Mouse (Mus musculus) right cerebral cortex, postnatal 10 days (tissue): ENCODE measurements around the gene Snx21.
"Not testable (repeated sequence)": the region's sequence is repeated elsewhere in the genome, so short reads cannot be mapped to it uniquely, and the experiment has no call there.

ENCODE experiments used
- DNase-seq, 2 experiments: peaks; one replicate each; pipeline ENCODE4 v3.0.0; 2021; ENCODE audit warnings: low spot score in 2 of 2

Gene Snx21

DNA sequence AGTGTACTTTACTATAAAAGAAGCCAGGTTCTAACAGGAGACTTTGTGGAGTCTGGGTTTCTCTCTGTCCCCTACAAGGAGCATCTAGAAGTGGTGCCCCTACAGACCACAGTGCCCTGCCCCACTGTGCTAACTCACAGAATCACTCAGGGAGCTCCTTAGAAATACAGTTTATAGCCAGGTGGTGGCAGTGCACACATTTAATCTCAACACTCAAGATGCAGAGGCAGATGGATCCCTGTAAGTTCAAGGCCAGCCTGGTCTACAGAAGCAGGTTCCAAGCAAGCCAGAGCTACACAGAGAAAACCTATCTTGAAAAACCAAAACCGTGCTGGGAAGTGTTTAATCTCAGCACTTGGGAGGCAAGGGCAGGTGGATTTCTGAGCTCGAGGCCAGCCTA is 8.1 kb downstream of the Snx21 start:
- no peak for DNase-seq

DNA sequence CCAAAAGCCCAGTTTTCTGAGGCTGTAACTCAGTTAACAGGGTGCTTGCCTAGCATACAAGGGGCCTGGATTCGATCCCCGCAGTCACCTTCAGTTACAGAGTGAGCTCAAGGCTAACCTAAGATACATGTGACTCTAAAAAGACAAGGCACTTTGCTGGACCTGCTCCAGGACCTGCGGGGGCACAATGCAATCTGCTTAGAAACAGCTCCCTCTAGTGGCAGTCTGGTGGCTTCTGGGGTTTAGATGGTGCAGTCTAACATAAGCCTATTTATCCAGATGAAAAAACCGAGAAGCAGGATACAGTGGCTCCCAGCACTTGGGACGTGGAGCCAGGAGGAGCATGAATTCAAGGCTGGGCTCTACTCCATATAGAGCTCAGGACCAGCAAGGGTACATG is 8.7 kb downstream of the Snx21 start:
- DNase-seq, result peak; percentile 89 to 90

DNA sequence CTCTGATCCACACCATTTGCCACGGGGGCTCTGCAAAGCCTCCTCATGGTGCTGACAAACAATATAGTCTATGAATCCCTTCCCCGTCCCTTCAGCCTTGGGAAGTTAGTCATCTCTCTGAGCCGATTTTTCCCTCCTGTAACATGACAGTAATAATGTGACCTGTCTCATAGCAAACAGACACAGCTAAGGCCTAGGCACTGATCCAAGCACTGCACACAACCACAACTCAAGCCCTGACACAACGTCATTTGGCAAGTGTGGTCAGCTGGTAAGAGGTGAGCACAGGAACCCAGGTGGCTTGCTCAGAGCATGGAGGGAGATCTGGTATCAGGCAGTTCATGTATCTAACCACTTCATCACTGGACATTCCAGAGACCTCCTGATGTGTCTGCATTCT is 10.2 kb downstream of the Snx21 start:
- no peak for DNase-seq

DNA sequence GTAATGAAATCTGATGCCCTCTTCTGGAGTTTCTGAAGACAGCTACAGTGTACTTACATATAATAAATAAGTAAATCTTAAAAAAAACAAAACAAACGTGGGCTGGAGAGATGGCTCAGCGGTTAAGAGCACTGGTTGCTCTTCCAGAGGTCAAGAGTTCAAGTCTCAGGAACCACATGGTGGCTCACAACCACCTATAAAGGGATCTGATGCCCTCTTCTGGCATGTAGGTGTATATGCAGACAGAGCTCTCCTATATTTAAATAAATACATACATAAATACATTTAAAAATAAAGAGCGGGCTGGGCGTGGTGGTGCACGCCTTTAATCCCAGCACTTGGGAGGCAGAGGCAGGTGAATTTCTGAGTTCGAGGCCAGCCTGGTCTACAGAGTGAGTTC is 12.9 kb downstream of the Snx21 start:
- DNase-seq, result not testable (repeated sequence)

DNA sequence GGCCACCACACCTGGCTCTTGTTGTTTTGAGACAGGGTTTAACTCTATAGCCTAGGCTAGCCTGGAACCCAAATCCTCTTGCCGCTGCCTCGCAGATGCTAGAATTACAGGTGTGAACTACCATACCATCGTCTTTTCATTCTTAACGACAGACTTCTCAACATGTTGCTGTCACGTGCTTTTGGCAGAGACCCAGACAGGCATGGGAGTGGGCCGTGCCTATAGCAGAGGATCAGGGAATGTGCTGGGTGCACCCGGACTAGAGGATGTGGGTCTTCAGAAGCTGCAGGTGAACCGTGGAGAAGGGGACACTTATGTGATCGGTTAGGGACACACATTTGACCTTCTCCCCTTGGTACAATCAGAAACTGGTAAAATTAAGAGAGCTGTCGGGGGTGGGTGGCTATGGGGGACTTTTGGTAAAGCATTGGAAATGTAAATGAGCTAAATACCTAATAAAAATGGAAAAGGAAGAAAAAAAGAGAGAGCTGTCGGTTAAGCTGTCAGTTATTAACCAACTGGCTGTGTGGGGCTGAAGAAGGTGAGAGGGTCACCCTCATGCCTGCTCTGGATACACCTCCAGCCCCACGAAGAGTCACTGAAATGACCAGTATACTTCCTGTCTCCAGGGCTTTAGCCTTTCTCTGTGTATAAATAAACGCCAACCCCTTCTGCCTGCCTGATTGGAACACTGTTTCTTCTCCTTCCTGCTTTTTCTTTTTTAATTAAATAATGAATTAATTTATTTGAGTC is 14.8 kb downstream of the Snx21 start:
- no peak for DNase-seq

DNA sequence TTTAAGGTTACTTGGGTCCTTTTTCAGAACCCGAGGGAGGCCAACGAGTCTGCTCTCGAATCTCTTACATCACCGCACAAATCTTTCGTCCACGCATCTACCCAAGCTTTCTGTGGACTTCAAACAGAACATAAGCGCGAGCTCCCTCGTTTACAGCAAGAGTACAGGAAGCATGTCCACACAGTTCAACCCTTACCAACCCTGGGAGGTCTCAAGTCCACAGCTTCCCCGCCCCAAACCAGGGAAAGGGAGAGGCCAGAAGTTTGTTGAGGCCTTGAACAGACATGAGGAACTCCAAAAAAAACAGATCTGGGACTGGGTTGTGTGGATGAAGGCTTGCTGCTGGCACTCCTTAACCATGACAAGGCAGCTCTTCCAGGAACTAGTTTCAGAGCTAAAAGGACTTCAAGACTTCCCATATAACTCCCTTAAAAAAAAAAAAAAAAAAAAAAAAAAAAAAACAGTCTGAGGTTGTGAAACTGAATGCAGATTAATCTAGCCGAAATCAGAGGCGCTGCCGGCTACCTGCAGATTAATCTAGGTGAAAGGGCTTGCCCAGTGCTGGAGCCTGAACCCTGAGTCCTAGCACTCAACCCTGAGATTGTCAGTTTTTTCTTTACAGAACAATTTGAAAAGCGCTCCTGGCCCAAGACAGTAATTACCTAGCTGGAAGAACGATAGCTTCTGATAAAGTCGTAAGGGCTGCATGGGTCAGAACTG is 17.7 kb downstream of the Snx21 start:
- DNase-seq, result no peak

DNA sequence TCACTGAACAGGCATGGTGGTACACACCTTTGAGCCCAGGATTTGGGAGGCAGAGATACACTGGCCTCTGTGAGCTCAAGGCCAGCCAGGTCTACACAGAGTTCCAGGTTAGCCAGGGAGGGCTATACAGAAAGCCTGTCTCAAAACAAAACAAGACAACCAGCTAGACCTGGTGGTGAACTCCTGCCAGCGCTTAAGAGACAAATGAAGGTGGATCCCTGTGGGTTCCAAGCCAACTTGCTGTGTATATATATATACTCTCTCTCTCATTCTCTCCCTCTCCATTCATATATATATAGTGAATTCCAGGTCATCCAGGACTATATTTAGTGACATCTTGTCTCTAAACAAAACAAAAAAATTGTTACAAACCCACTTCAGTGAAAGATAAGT is 18.3 kb downstream of the Snx21 start:
- no peak for DNase-seq

DNA sequence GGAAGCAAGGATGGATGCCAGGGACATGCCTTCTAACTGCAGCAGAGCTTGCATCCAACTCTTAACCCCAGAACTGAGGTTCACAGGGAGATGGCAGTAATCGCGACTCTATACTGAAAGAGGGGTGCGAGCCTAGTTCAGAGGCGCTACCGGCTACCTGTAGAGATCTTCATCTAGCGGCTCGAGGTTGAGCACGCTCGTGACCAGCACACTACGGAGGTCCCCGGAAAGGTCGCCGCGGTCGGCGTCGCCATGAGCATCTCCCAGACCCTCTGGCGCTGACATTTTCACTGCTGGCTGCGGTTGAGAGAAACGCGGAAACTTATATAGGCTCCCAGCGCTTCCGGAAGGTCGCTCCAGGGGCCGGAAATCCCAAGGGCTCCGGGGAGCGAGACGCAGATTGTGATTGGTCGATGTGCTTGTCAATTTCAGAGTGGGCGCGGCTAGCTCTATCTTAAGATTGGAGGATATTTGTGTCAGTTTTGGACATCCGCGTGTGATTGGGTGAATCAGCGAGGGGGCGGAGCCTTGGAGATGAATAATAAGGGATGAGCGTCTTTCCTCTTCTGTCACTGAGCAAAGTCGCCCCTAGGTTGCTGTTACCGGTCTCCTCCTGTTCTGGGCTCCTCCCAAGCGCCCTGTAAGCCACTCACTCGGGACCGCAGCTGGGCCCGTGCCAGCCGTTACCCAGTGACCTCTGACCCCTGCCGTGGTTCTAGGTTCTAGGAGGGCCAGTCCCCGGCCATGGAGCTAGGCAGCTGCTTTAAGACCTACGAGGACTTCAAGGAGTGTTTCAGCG is 19.1 kb downstream of the Snx21 start, which contains the start of the genes Acot8 and Zswim3:
Gene Acot8 (minus strand): TSS at position 350 of the 799 bp plus-strand sequence.
Gene Zswim3 (plus strand): TSS at position 566 of the 799 bp plus-strand sequence.
- DNase-seq, result peak; percentile 99

DNA sequence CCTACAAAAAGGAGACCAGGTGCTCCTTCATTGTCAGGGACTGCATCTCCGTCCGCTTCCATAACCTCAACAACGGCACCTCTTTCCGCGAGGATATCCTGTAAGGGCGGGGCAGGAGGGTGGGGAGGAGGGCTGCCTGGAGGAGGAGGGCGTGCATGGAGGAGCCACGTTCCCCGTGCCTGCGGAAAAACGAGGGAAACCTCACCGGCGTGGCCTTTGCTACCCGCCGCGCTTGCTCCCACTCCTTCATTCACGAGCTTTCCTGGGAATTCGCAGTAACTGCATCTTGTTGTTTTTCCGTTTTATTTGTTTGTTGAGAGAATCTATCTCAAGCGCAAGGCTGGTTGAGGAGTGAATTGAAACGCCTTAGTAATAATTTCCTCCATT is 19.7 kb downstream of the Snx21 start:
- no peak for DNase-seq

DNA sequence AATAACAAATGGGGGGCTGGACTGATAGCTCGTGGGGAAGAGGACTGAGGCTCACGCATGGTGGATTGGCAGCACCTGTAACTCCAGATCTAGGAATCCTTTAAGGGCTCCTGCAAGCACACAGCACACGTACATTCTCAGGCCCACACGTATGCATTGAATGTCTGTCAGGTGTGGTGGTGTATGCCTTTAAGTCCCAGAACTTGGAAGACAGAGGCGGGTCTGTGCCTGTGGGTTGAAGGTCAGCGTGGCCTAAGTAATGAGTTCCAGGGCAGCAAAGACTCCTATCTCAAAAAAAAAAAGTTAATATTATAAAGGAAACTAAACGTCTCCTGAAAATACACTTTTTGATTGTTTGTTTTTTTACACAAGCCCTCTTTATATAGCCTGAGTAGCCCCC is 21.0 kb downstream of the Snx21 start:
- DNase-seq, result no peak

DNA sequence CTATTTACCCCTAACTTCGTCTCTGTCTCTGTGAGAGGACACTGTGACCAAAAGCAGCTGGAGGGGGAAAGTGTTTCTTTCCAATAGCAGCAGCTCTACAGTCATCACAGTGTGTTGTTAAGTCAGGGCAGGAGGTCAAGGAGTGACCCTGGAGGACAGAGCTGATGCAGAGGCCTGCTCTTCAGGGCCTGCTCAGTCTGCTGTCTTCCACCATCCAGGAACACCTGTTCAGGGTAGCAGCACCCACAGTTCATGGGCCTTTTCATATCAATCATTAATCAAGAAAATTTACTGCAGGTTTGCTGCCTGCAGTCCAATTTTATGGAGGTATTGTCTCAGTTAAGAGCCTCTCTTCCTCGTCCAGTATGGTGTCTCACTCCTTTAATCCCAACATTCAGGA is 27.9 kb downstream of the Snx21 start:
- no peak for DNase-seq

DNA sequence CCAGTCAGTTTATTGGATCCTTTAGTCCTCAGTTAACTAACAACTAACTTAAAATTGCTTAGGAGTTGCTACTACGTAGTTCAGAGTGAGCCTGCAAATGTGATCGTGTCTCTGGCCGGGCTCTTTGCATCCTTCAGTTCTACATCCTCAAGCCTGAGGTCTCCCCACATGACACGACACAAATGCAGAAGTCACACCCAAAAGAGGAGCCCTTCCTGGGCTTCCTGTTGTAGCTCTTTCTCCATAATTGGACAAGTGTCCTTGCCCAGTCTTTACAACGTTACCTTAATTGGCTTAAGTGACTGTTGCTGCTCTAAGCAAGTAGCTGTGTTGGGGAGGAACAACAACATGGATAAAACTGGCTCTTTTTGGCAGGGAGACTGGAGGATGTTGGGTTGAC is 29.7 kb downstream of the Snx21 start:
- no peak for DNase-seq

DNA sequence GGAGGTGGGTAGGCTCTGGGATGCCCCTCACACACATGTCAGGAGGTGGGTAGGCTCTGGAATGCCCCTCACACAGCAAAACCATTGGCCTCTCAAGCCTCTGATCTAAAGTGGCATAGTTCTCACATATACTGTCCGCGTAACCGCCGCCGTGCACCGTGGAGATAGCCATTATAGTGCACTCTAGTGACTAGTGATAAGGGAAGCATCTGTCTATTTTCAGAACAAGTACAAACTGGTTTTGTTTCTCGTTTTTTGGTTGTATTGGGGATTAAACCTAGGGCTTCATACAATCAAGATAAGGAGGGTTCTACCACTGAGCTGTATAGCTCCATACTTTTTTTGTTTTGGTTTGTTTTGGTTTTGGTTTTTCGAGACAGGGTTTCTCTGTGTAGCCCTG is 30.2 kb downstream of the Snx21 start:
- DNase-seq, result no peak

DNA sequence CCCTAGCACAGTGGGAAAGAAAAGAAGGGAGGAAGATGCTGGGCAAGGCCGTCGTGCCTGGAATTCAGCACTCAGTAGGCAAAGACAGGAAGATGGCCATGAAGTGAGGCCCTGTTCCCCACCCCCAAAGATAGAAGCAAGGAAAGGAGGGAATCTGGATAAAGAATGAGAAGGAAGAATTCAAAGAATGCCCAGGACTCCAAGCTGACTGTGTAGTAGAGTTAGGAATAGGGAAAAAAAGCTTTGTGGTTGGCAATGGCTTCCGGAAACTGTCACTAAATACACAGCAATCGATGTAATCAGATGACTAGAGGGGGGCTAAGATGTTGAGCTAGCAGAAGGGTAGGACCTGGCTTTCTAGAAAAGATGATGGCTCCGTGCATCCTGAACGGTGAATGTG is 31.6 kb downstream of the Snx21 start:
- DNase-seq, result no peak

DNA sequence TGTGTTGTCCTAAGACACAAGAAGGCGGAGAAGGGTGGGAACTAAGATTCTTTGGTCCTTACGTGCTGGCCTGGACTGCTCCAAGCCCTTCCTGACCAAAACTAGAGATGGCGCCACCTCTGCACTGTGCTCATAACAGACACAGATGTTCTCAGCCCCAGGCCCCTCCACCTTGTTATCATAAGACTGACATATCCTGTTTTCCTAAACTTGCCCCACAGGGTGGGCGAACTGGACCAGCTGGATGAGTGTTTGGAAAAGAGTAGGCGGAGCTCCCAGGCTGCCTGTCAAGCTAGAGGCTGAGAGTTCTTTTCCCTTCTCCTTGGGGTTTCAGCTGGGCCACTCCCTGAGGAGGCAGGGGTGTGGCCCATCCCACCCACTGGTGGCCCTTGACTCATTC is 32.1 kb downstream of the Snx21 start:
- no peak for DNase-seq

DNA sequence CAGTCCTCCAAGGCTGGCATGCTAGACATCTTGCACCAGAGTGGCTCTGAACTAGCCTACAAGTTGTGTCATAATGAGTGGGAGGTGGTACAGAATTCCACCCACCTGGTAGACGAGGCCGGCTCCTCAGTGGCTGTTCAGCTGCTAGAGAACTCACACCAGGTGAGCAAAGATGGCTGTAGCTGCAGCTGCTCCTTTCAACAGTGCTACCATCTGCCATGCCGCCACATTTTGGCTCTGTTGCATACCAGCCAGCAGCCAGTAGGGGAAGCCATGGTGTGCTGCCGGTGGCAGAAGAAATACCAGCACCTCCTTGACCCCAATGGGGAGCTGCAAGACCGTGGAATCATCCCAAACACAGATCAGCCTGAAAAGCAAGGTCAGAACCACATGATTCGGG is 35.4 kb downstream of the Snx21 start:
- peak in 1 of 2 experiments; percentile 35 for DNase-seq

DNA sequence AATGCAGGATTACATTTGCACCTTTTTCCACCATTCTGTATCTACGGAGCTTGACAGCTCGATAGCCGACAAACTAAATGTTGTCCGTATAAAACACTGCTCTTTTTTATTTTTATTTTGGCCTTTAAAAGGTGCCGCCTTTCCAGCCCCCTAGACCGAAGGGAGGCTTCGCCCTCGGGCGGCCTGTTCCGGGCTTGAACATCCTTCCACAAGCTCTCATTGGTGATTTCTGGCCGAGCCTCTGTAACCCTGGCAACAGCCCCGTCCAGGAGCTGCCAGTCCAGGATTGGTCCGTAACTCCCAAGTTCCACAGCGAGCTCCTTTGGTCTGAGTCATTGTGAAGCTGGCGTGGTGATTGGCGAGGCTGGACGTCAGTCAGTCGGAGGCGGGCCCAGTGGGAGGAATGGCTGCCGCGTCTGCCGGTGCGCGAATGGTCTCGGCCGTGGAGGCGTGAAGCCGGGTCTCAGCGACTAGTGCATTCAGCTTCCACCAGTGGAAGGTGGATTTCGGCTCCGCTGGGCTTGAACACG is 37.1 kb downstream of the Snx21 start, which contains the start of gene Zswim1:
Gene Zswim1 (plus strand): TSS at position 51 of the 530 bp plus-strand sequence.
- DNase-seq, result peak; percentile 100

DNA sequence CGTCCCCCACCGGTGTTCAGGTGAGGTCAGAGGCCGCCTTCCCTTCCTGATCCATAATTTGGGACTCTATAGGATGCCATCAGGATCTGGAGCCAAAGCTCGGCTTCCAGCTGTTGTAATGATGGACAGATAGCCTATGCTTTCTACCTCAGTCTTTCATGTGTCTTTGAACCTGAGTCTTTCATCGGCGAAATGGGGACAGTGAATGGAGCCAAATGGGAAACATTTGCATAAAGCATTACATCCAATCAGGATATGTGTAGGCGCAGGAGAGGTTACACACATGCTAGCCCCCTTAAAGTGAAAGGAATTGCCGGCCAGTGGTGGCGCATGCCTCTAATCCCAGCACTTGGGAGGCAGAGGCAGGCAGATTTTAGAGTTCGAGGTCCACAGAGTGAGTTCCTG is 37.6 kb downstream of the Snx21 start:
- DNase-seq, result no peak

DNA sequence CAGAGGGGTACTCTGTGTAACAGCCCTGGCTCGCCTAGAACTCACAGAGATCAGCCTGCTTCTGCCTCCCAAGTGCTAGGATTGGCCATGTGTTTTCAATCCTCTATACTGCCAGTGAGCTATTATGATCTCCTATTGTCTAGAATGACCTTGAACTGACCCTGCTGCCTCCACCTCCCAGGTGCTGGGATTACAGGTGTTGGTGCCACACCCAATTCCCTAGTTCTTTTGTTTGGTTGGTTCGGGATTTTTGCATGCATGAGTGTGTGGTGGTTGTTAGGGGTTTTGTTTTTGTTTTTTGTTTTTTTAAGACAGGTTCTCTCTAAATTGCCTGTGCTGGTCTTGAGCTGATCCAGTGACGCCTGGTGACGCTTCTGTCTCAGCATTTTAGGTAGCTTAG is 38.3 kb downstream of the Snx21 start:
- DNase-seq, result no peak

DNA sequence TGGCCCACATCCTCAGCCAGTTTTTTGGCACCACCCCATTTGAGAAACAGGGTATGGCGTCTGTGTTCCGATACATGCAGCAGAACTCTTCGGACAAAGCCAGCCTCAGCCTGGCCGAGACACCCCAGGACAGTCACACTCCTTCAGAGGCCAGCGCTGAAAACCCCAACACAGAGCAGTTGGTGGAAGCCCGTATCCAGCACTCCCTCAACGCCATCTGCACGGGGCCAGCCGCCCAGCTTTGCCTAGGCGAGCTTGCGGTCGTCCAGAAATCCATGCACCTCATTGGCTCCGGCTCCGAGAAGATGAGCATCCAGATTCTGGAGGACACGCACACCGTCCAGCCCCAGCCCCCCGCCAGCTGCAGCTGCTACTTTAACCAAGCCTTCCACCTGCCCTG is 39.9 kb downstream of the Snx21 start:
- peak in 1 of 2 experiments; percentile 45 for DNase-seq

DNA sequence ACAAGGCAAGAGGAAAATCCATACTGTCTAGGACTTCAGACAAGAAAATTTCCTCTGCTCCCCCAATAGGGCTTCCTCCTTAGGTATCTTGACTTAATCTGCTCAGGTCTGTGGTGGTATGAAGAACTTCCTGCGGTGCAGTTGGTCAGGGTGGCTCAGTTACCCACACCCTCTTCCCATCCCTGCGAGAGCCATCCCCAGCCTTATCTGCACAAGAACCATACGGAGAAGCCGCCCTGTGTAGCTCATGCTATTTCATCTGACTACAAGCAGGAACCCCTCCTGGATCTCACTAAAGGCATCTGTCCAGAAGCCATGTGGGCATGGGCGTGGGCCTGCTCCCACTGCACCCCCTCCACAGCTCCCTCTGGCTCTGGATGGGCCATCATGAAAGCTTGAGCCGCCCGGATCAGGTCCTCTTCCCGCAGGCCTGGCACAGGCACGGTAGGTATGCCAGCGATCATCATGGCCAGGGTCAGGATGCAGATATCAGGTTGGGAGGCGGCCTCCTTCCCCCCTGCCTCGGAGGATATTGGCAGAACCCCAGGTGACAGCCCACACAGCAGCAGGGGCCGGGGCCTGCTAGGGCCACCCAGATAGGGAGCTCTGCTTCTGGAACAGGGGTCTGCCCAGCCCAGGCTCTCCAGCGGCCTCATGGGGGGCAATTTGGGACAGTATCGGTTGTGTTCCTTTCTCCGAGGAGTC is 41.7 kb downstream of the Snx21 start:
- DNase-seq, result peak in 1 of 2 experiments; percentile 33
